Mouse (Mus musculus): ENCODE results near the gene Htr5b. TPM values are rescaled to one million over a fixed set of nuclear protein-coding genes. Genes with fewer than 3 reads are reported as not detected.

Gene Htr5b
- polyA plus RNA-seq, 1 experiment from 2014 or later = 0.89 TPM

Other genes starting within 250 kb of the Htr5b start
- gene Insig2, start 195.9 kb downstream of the Htr5b start, polyA plus RNA-seq (2016; fragmentation: Nextera tagmentation; extraction: Ambion mirVana) = 18.8 and 22.3 TPM in 2 replicates
- 15.5 and 16.1 TPM in 2 replicates for gene Ccdc93, start 97.4 kb downstream of the Htr5b start, polyA plus RNA-seq (2016; fragmentation: Nextera tagmentation; extraction: Ambion mirVana)
- gene Ddx18, start 39.5 kb upstream of the Htr5b start, polyA plus RNA-seq (2016; fragmentation: Nextera tagmentation; extraction: Ambion mirVana) = 71.6 and 87.3 TPM in 2 replicates

All from limb, embryonic 12.5 days (tissue).